Mouse (Mus musculus) lung, postnatal 25 days (tissue): ENCODE data around the gene Ccnb1ip1.
"Not testable (repeated sequence)": the region's sequence is repeated elsewhere in the genome, so short reads cannot be mapped to it uniquely, and the experiment has no call there.

Experiments
- DNase-seq: peaks from one replicate; pipeline ENCODE4 v3.0.0; 2022; ENCODE audit warnings: low spot score

Gene Ccnb1ip1

DNA sequence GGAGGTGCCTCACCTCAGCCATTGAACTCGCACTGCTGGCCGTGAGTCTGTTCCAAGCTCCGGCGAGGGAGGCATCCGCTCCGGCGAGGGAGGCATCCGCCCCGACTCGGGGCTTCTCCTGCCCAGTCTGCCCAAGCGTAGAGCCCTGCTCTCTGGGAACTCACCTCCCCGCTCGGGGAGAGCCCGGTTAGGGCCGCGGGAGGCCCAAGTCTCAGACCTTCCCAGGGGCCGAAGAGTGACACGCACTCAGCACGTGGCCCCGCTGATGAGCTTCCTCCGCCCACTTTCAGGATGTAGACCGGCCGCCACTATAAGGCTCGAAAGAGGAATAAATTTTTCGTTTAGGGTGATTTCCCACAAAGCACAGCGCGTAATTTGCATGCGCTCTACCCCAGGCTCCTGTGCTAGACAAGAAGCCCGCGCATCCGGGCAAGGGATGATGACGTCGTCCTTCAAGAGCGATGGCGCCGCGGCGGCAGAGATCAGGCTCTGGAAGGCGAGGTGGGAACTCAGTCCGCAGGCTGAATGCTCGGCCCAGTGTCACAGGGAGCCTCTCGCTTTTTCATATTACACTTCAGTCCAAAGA is at the start of gene Ccnb1ip1, which contains the start of gene Parp2:
Ccnb1ip1 (minus strand) TSS at position 246 of the 586 bp plus-strand sequence.
Parp2 (plus strand) TSS at position 355 of the 586 bp plus-strand sequence.
- DNase-seq: peak; percentile 98

DNA sequence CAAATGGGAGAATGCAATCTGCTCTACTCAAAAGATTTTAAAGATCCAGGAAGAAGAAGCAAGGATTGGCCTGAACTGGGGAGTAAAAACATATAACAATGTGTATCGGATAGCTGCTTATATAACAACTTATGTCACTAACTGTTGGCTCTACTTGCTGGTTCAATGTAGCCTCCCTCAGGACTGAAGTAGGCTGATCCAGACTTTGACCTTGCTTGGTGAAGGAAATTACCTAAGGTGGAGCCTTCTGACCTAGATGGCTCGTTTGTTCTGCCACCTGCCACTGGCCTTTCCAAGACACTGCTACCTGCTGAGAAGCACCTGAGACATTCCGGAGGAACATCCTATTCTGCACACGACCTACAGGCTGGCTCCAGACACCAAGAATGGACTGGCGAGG is 48.3 kb upstream of the Ccnb1ip1 start:
- DNase-seq: no peak

DNA sequence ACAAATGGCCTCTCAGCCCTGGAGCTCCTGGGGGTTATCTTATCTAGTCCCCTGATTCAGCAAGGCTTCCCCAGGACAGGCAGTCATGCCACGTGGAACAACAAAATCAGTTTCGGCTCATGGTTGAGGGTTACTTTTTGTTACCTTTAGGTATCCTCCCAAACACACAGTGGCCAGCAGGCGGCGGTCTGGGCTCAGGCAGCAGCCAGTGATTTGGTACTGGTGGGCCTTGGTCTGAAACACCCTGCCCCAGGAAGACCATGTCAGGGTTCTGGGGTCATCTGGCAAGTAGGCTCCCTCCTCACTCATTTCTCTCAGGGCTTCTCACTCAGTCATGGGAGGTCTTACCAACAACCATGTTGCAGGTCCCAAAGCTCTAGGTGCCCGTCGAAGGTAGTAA is 29.7 kb upstream of the Ccnb1ip1 start:
- DNase-seq: no peak

DNA sequence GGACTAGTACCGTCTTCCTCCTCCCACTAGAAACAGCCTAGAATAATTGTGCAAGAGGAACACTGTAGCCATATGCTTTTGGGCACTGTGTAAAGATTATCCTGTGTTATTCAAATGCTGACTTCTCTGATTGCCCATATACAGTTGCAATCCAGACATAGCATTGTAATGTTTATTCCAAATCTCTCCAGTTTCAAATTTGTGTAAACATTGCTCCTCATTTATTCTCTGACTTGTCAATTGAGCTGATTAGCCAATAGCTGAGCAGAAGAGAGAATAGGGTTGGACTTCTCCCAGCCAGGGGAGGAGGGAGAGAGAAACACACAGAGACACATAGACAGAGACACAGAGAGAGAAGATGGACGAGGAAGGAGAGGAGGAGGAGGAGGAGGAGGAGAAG is 26.9 kb upstream of the Ccnb1ip1 start:
- DNase-seq: peak; percentile 12

GRCm38 (mm10) chr14:50833964-50834363 is 26.4 kb upstream of the Ccnb1ip1 start:
- DNase-seq: peak; percentile 39

GRCm38 (mm10) chr14:50829878-50830277 is 22.3 kb upstream of the Ccnb1ip1 start:
- DNase-seq: no peak

DNA sequence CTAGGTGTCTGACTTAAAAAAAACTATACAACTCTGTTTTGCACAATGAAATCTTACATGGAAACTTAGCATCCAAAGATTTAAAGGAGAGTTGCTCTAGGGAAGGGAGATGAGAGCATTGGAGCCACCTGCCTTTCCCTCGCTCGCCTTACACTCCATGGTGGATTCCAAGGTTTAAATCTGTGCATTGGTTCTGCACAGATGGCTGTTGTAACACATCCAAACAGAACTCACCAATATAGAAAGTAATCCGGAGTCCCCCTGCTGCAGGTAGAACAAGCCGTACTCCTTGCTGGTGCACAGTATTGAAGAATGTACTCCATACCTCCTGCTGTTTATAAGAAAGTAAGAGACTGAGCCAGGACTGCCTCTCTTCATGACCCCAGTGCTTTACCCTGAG is 19.0 kb upstream of the Ccnb1ip1 start:
- no peak for DNase-seq

DNA sequence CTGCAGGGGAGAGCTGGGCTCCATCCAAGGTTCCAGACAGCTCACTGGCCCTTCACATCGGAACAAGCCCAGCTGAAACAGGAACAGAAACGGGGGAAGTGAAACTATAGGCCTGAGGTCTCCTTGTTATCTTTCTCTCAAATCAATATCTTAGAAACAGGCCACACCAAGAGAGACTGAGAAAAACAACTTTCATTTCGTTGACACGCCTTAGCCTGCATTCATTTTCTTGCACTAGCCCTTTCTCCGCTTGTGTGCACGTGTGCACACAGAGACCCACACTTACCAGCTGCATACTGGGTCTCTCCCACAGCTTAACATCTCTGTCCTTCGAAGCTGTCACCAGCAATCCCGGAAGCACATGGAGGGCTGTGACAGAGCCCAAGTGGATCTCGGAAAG is 16.7 kb upstream of the Ccnb1ip1 start:
- no peak for DNase-seq

- DNase-seq: no peak
Observed at GRCm38 (mm10) chr14:50823240-50823639, 15.7 kb upstream of the Ccnb1ip1 start.

DNA sequence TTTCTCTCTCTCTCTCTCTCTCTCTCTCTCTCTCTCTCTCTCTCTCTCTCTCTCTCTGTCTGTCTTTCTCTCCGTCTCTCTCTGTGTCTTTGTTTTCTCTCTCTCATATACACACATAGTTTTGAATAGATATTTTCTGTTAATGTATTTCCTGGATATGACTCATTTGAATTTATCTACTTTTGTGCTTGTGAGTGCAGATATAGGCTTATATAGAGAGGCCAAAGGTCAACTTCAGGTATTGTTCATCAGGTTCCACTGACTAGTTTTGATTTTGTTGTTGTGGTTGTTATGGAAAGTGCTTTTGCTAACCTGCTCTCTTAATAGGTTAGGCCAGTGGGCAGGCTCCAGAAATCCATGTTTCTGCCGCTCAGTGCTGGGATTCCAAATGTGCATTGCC is 5.5 kb upstream of the Ccnb1ip1 start:
- no peak for DNase-seq

- not testable (repeated sequence) for DNase-seq
Observed at GRCm38 (mm10) chr14:50806469-50806868, 1.1 kb downstream of the Ccnb1ip1 start.

- no peak for DNase-seq
Observed at GRCm38 (mm10) chr14:50804683-50805082, 2.8 kb downstream of the Ccnb1ip1 start.

- DNase-seq: no peak
Observed at GRCm38 (mm10) chr14:50802843-50803562, 4.5 kb downstream of the Ccnb1ip1 start.

- DNase-seq: no peak
Observed at GRCm38 (mm10) chr14:50802441-50802840, 5.1 kb downstream of the Ccnb1ip1 start.

GRCm38 (mm10) chr14:50799502-50800259 is 7.9 kb downstream of the Ccnb1ip1 start:
- DNase-seq: peak; percentile 53

GRCm38 (mm10) chr14:50798512-50798911 is 9.0 kb downstream of the Ccnb1ip1 start:
- DNase-seq: peak; percentile 11

DNA sequence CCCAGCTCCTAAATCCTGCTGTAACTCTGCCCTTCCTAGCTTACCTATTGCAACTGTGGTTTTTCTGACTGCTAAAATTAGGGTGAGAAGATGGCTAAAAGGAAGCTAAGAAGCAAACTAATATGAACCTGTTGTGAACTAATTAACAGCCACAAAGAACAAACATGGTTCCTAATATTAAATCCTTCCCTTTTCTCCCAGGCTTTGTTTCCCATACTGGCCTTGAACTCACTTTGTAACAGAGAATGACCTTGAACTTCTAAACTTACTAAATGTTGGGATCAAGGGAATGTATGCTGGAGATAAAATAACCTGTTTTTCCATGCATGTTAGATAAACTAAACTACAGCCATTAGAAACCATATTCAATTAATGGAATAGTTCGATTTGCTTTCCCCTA is 11.1 kb downstream of the Ccnb1ip1 start:
- no peak for DNase-seq

DNA sequence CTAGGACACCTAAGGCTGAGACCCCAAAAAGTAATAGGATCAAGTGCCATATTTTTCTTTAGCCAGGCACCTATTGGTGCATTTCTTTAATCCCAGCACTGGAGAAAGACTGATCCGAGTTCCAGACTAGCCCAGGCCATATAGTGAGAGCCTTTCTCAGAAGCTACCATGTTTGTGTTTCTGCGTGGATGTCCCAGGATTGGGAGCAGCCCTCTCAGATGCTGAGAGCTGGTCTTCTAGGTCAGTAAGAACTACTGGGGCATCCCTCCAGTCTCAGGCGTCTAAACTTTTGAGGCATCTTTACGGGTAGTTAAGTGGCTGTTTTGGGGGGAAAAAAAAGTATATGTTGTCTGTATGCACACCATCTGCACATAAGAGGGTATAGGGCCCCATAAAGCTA is 11.6 kb downstream of the Ccnb1ip1 start:
- no peak for DNase-seq

- DNase-seq: no peak
Observed at GRCm38 (mm10) chr14:50795261-50795935, 12.1 kb downstream of the Ccnb1ip1 start.

DNA sequence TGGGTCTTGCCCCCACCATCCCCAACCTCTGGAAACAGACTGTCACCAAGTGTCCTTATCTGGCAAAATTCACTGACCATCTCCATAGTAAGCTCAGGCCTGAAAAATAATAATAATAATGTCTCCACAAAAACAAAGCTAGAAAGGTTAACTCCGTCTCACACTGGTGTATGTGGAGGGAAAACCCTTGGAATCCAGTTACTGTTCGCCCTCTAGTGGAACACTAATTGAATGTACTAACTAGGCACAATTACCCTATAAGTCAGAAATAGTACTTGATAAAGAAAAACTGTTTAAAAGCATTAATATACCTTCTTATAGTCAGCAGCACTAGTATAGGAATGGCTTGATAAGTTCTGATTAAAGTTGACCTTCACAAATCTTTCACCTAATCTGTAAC is 19.4 kb downstream of the Ccnb1ip1 start:
- no peak for DNase-seq

- peak; percentile 88 for DNase-seq
Observed at GRCm38 (mm10) chr14:50785251-50785637, 22.3 kb downstream of the Ccnb1ip1 start, which contains the start of gene Ttc5. Gene Ttc5 (minus strand): TSS chr14:50785519.
